Mouse (Mus musculus): ENCODE measurements around the gene Nbeal1.
"Not testable (repeated sequence)": the region's sequence is repeated elsewhere in the genome, so short reads cannot be mapped to it uniquely, and the experiment has no call there.

The Nbeal1 gene

DNA sequence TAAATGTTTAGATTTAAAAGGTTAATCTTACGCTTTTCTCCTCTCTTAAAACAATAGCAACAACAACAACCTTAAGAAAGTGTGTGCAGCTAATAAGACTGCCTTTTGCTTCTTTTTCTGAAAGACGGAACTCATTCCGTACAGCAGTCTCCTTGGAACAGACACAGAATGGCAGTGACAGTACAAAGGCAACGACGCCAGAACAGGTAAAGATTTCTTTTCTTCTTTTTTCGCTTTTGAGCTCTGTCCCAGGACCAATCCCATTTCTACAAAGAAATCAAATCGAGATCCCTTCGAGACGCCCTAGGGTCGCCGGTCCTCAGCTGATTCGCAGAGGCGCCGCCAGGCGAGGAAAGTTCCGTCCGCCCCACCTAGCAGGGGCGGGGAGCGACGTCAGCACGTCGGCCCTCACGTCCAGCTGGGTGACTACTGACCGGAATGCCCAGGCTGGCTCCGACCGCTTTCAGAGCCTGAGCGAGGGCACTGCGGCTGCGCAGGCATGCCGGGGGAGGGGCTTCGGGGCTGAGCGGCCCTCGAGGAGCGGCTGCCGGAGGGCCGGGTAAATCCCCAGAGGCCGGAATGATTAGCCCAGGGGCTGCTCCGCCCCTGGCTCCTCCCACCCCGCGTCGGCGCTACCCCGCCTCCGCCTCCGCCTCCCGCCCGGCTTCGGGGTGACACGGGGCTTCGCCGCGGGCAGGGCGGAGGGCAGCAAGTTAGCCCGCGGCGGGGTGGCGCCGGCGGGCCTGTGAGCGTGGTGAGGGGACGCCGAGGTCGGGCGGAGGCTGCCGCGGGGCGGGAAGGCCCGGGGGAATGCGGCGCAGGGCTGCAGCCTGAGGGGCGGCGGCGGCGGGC is at the start of gene Nbeal1:
Gene Nbeal1, plus strand, starts transcription at position 668 of the 852 bp plus-strand sequence.
- DNase-seq (ENCODE audit: low read depth, low spot score), result peak; percentile 99

DNA sequence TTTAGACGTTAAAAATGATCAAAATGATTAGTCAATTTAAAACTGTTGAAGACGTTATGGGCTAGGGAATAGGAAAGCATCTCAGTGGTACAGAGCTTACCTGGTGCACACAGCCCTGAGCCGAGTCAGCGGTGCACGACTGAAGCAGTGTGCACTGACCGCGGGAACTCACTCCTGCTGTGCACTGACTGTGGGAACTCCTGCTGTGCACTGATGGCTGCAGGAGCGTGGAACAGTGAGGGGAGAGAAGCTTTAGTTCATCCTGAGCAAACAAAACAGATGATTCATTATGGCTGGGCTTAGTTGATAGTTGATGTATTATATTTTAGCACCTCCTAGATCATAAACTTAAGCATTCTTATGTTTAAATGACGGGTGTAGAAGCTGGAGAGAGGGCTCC is 43.1 kb upstream of the Nbeal1 start:
- no peak for DNase-seq (ENCODE audit: low read depth, low spot score)

DNA sequence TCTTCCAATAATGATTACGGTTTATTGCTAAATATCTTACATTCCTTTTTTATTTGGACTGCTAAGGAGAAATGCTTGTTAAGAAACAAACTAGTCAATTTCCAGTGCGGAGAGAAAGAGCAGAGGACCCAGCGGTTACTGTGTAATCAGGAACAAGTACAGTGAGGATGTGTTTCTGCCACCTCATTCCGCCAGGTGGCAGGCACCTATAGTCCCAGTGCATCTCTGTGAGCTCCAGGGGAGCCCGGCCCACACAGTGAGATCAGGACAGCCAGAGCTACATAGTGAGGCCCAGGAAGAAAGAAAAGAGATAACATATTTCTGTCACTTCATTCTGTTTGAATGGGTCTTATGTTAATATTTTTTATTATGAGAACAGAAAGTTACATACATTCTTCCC is 27.7 kb upstream of the Nbeal1 start:
- DNase-seq (ENCODE audit: low read depth, low spot score), result peak; percentile 14

GRCm38 (mm10) chr1:60156651-60157050 is 23.7 kb upstream of the Nbeal1 start:
- DNase-seq (ENCODE audit: low read depth, low spot score), result no peak

- DNase-seq (ENCODE audit: low read depth, low spot score), result peak; percentile 55
Observed at GRCm38 (mm10) chr1:60158411-60158810, 22.0 kb upstream of the Nbeal1 start.

- DNase-seq (ENCODE audit: low read depth, low spot score), result no peak
Observed at GRCm38 (mm10) chr1:60163676-60164075, 16.7 kb upstream of the Nbeal1 start.

DNA sequence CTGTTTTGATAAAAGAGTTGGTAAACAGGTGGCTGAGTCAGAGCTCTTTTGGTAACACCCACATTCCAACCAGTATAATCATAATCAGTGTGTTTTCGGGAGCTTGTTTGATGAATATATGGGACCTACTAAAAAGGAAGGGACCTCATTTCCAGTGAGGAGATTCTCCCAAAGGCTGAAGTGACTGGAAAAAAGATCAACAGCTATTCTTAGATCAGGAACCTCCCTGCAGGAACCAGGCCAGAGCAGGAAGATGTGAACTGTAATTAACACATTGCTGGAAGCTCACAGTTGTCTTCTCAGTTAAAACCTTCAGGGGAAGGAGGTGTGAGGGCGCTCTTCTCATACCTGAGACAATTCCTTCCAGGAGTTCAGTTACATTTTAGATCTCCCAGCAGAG is 10.8 kb upstream of the Nbeal1 start:
- DNase-seq (ENCODE audit: low read depth, low spot score), result no peak

DNA sequence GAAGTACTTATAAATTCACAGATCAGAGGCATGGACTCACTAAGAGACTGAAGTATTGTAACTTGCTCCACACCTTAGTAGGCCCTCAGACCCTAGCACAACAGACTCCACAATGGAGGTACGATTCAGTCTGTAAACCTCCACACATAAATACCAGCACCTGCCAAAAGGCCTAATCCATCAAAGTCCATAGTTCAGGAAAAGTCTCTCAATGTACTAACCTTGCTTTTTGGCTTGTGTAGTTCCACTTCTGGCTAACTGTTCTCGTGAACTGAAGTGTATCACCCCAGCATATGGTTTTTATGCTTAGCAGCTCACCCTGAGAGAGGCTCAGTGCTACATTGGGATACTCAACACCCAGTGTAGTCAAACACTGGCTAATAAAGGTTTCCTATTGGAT is 10.1 kb upstream of the Nbeal1 start:
- no peak for DNase-seq (ENCODE audit: low read depth, low spot score)

GRCm38 (mm10) chr1:60173119-60173518 is 7.3 kb upstream of the Nbeal1 start:
- no peak for DNase-seq (ENCODE audit: low read depth, low spot score)

GRCm38 (mm10) chr1:60177814-60178213 is 2.6 kb upstream of the Nbeal1 start:
- DNase-seq (ENCODE audit: low read depth, low spot score), result not testable (repeated sequence)

- DNase-seq (ENCODE audit: low read depth, low spot score), result no peak
Observed at GRCm38 (mm10) chr1:60179376-60179775, 1.0 kb upstream of the Nbeal1 start.

- no peak for DNase-seq (ENCODE audit: low read depth, low spot score)
Observed at GRCm38 (mm10) chr1:60180784-60181221, 404 bp downstream of the Nbeal1 start.

DNA sequence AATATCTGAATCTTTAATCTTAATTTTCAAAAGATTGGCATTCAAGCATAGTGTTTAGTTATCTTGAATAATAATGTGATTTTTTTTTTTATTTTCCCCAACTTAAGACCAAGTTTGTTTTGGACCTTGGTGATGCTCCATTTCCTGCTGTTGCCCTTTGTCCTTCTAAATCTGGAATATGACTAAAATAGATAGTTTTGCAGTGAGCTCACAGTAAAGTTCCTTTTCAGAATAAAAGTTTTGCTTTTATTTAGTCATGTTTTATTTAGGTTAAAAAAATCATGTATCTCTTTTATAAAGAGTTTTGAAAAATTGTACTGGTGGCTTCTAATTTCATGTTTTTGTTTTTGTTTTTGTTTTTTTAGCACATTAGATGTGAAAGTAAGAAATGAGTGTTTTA is 8.1 kb downstream of the Nbeal1 start:
- DNase-seq (ENCODE audit: low read depth, low spot score), result no peak

DNA sequence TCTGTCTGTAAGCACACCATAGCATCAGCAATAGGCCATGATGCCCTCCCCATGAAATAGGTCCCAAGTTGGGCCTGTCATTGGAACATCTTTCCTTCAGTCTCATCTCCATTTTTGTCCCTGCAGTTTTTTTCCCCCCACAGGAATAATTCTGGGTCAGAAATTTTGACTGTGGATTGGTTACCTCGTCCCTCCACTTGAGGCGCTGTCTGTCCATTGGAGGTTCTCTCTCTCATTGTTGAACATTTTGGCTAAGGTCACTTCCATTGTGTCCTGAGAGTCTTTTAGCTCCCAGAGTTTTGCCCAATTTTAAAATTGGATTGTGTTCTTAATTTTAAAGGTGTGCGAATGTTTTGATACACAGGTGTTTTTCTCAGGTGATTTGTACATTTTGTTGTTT is 16.4 kb downstream of the Nbeal1 start:
- peak; percentile 4 for DNase-seq (ENCODE audit: low read depth, low spot score)

DNA sequence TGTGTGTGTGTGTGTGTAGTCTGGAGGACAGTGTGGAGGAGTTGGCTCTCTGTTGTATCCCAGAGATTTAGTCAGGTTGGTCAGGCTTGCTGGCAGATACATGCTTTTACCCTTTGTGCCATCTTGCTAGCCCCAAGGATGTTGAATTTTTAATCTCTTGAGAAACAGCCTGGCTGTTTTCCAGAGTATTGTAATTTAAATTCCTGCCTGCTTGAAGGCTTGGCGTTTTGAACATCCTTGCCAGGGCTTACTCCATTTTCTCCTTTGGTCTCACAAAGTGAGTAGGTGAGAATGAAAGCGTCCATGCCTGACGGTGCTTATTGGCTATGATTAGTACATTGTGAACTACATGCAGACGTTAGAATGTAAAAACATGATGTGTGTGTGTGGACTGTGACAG is 18.6 kb downstream of the Nbeal1 start:
- DNase-seq (ENCODE audit: low read depth, low spot score), result no peak

GRCm38 (mm10) chr1:60236261-60236660 is 55.9 kb downstream of the Nbeal1 start:
- no peak for DNase-seq (ENCODE audit: low read depth, low spot score)

DNA sequence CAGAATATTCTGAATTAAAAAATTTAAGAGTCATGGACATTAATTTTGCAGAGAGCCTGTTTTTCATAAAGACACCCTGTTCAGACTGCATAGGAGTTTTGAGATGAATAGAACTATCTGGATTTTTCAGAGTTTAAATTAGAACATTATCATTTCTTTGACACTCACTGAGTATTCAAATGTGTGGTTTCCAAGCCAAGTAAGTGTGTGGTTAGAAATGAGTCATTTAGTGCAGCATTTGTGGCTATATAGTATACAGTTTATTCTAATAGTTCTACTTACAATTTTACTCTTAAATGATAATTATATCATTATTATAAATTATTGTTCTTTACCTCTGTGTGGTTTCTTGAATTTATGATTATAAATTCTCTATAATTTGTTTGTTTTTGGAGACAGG is 60.0 kb downstream of the Nbeal1 start:
- DNase-seq (ENCODE audit: low read depth, low spot score), result no peak

GRCm38 (mm10) chr1:60268113-60268512 is 87.7 kb downstream of the Nbeal1 start:
- DNase-seq (ENCODE audit: low read depth, low spot score), result no peak

- no peak for DNase-seq (ENCODE audit: low read depth, low spot score)
Observed at GRCm38 (mm10) chr1:60269314-60269713, 88.9 kb downstream of the Nbeal1 start.

DNA sequence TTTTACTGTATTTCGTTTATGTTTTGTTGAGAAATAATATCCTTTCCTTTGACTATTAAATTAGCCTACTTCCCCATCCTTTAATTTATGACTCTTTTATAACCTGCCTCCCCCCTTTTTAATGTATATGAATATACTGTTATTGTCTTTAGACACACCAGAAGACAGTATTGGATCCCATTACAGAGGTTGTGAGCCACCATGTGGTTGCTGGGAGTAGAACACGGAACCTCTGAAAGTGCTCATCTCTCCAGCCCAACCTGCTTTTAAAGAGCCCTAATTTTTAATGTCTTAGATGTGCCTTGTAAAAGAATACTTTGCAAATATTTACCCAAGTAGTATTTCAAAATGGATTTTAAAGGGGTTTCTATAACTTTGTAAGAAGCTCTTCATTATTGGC is 92.1 kb downstream of the Nbeal1 start:
- DNase-seq (ENCODE audit: low read depth, low spot score), result peak; percentile 9

GRCm38 (mm10) chr1:60293921-60294320 is 113.5 kb downstream of the Nbeal1 start:
- no peak for DNase-seq (ENCODE audit: low read depth, low spot score)

DNA sequence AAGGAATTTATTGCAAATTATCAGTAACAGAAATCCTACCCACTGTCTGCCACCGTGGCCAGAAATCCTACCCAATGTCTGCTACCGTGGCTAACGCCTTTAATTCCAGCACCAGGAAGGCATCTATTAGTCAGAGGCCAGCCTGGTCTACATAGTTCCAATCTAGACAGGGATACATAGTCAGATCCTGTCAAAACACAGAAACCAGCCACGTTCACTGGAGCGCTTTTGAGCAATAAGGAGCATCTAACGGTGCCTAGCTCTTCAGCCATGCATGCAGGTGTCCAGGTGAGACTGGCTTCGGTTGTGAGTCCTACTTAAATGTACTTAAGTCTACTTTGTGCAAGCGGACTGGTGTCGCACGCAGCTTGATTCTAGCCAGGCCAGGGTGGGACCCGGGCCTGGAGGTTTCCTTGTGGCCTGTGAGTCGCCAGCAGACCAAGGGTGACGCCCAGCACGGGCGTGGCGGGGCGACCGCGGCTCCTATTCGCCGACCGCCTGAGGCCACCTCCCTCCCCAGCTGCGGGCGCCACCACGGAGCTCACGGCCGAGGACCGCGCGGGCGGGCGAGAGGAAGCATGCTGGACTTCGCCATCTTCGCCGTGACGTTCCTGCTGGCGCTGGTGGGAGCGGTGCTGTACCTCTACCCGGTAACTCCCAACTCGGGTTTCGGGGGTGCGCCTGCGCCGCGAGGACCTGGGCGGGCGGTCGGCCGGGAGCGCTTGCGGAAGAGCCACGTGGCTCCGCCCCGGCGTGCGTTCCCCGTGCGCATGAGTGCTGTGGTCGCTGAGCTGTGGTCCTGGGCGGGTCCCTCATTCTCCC is 162.6 kb downstream of the Nbeal1 start, which contains the start of gene Cyp20a1:
Gene Cyp20a1, plus strand, starts transcription at position 516 of the 822 bp plus-strand sequence.
- peak; percentile 86 for DNase-seq (ENCODE audit: low read depth, low spot score)
